Mouse (Mus musculus) v-Abl transformed pro-B cells (cell line): ENCODE measurements around the gene Hist1h1d.

Experiments
- in situ Hi-C, 2 experiments: fragments of 400-800 bp; cut with MboI; formaldehyde crosslinking; loops; one replicate each; pipeline ENCODE4 v1.15.1; 2025; ENCODE audit not compliant: unreplicated experiment in 2 of 2

Gene Hist1h1d

DNA sequence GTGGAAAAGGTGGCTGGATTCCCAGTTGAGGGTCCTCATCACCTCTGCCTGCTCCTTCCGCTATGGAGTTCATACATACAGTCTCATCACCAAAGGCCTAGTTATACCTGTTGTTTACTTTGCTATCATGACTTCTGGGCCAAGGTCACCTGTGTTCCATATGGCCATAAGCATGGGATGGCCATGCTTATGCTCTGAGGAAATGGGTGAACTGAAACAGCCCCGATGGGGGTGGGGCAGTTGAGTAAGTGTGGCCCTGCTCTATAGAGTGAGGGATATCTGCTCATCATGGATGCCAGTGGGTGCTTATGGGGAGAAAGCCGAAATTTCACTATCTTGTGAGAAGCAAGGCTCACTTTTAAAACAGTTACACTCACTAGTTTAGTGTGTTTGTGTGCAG is 52.0 kb downstream of the Hist1h1d start:
- in situ Hi-C loops = no loop called here

DNA sequence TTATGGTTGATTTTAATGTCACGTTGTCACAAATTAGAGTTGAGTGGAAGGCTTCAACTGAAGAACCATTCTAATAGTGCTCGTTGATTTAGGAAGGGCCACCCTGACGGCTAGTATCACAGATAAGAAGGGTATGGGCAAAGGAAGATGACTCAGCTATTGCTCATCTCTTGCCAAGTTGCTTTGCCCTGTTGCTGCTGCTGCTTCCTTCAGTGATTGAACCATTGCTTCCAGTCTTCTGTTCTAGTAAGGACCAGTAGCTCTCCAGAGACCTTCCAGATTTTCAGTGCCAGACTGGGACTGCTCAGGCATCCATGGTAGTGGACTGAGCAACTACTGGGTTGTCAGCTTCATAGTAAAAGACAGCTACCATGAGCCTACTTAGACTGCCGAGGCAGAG is 56.1 kb downstream of the Hist1h1d start:
- in situ Hi-C loops = no loop called here

DNA sequence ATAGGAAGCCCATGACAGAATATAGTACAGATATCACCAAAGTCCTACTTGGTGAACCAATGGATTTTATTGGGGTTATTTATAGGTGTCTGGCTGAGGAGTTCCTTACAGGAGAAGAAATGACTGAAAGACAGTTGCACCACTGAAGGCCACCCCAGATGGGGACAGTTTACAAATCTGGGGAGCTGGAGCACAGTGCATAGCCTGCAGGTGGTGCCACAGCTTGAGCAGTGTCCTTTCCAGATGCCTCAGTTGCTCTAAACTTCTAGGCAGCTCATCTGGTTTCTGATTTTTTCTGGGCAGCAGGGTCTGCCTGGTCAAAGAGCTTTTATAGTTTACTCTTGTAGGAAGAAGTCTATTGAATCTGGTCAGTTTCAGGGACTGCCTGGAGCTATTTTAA is 56.8 kb downstream of the Hist1h1d start:
- in situ Hi-C loops = no loop called here
